Mouse (Mus musculus) embryonic facial prominence, embryonic 14.5 days (tissue): Measurements from ENCODE around the gene Pcnx3. TPM values are rescaled to one million over a fixed set of nuclear protein-coding genes. Genes with fewer than 3 reads are reported as not detected.

Experiments used
- ATAC-seq: fragments of 200-750 bp; cut with Nextera tagmentation; 2 replicates; pipeline ENCODE4 v1.8.0; 2017; ENCODE audit warnings: low read depth, moderate number of reproducible peaks, moderate TSS enrichment
- DNase-seq: peaks from one replicate; pipeline ENCODE4 v3.0.0-alpha.2; 2015; ENCODE audit warnings: low spot score
- H3K27ac ChIP-seq: fragments of 300-500 bp; sonication (generic); replicated peaks from 2 replicates; pipeline ENCODE4 v1.5.1; 2014; ENCODE audit warnings: low read depth, mild to moderate bottlenecking, low read length, moderate library complexity
- H3K27me3 ChIP-seq: fragments of 300-500 bp; sonication (generic); replicated peaks from 2 replicates; pipeline ENCODE4 v1.6.1; 2014; ENCODE audit warnings: low read length; ENCODE audit not compliant: control insufficient read depth, insufficient read depth
- H3K36me3 ChIP-seq: fragments of 300-500 bp; sonication (generic); 2 replicates; pipeline ENCODE4 v1.6.1; 2014; ENCODE audit warnings: low read length, mixed read lengths; ENCODE audit not compliant: control insufficient read depth, insufficient read depth
- H3K4me1 ChIP-seq: fragments of 300-500 bp; sonication (generic); 2 replicates; pipeline ENCODE4 v1.6.1; 2014; ENCODE audit warnings: antibody characterized with exemption, low read length; ENCODE audit not compliant: control insufficient read depth, insufficient read depth
- H3K4me2 ChIP-seq: fragments of 300-500 bp; sonication (generic); 2 replicates; pipeline ENCODE4 v1.6.1; 2014; ENCODE audit warnings: low read depth, mild to moderate bottlenecking, low read length, moderate library complexity, mixed read lengths
- H3K4me3 ChIP-seq: fragments of 300-500 bp; sonication (generic); 2 replicates; pipeline ENCODE4 v1.5.1; 2014; ENCODE audit warnings: low read depth, mild to moderate bottlenecking, low read length
- H3K9ac ChIP-seq: fragments of 300-500 bp; sonication (generic); 2 replicates; pipeline ENCODE4 v1.6.1; 2014; ENCODE audit warnings: low read depth, mild to moderate bottlenecking, low read length, moderate library complexity, mixed read lengths
- H3K9me3 ChIP-seq: fragments of 300-500 bp; sonication (generic); 2 replicates; pipeline ENCODE4 v1.6.1; 2016; ENCODE audit warnings: low read length; ENCODE audit not compliant: control insufficient read depth
- WGBS: fragments of 180-500 bp; shearing (Covaris S2); extraction: QIAGEN DNeasy Blood & Tissue Kit; methylation state at CpG from one replicate; pipeline ENCODE4 v1.1.7; 2014; 5-methylcytosine and 5-hydroxymethylcytosine counted together
- polyA plus RNA-seq: library from polyadenylated mRNA; unstranded; fragments of >200 nt; fragmentation: Nextera tagmentation; extraction: Ambion mirVana; gene quantifications from 2 replicates; pipeline ENCODE4 v1.2.1, GENCODE M21; 2014

The Pcnx3 gene
- polyA plus RNA-seq, result 24.1 and 32.1 TPM in 2 replicates

GRCm38 (mm10) chr19:5688200-5689087 lies at the start of gene Pcnx3, which contains the start of gene Map3k11:
Gene Pcnx3, minus strand, starts transcription at chr19:5688908.
Gene Map3k11, plus strand, starts transcription at chr19:5688742.
- H3K4me2 ChIP-seq, result peak within 1 kb of the TSS; percentile 96
- peak within 1 kb of the TSS; percentile 88 for H3K4me3 ChIP-seq
- H3K9me3 ChIP-seq, result no peaks in the 10 kb centered on the region
- H3K4me1 ChIP-seq, result peaks cover 25% of the 10 kb centered on the region
- under 1% methylated on average over 50 of the region's 69 CpGs for WGBS
- DNase-seq, result peak; percentile 100
- peak within 1 kb of the TSS; percentile 90 for H3K9ac ChIP-seq
- peak within 1 kb of the TSS; percentile 97 for H3K27ac ChIP-seq
- peaks cover 53% of the 10 kb centered on the region for H3K36me3 ChIP-seq
- no peaks in the 10 kb centered on the region for H3K27me3 ChIP-seq
- peak; percentile 96 for ATAC-seq

DNA sequence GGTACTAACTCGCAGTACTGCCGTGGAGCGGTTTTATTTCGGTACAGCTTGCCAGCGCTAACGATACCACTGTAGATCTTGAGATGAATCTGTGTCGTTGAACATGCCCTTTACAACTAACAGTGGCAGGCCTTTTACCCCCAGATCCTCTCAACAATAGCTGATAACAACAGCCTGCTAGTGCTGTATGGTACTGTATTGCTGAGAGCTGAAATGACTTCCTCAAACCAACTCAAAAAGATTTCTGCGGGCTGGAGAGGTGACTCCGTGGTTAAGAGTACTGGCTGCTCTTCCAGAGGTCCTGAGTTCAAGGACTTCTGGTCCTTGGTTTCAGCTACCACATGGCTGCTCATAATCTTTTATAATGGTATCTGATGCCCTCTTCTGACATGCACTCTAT lies 45.6 kb upstream of the Pcnx3 start:
- Histone ChIP-seq H3K4me2 (no peak overlapping the region), H3K4me3 (no peak overlapping the region), H3K27ac (no peak overlapping the region), H3K9ac (no peak overlapping the region), H3K4me1 (0 out of 2 replicates have a peak, but pooled peaks cover 7% of the 10 kb centered on the region), H3K9me3 (no peaks in the 10 kb centered on the region), H3K27me3 (no peaks in the 10 kb centered on the region), H3K36me3 (peaks cover 5% of the 10 kb centered on the region; the same call in 1 of the 2 replicates)
- no peak for DNase-seq
- no peak for ATAC-seq
- WGBS, result 80% methylated on average over 9 of the region's 9 CpGs

GRCm38 (mm10) chr19:5731264-5731978 lies 42.7 kb upstream of the Pcnx3 start:
- DNase-seq (peak; percentile 98), ATAC-seq (peak; percentile 84)
- peaks cover 27% of the 10 kb centered on the region for H3K4me1 ChIP-seq
- H3K27ac ChIP-seq, result no peak overlapping the region; the same call in 1 of the 2 replicates
- under 1% methylated on average over 40 of the region's 47 CpGs for WGBS
- peak overlapping the region; percentile 93 for H3K4me2 ChIP-seq
- H3K9me3 ChIP-seq, result no peaks in the 10 kb centered on the region
- H3K36me3 ChIP-seq, result peaks cover 11% of the 10 kb centered on the region; the same call in 1 of the 2 replicates
- H3K27me3 ChIP-seq, result no peaks in the 10 kb centered on the region
- peak overlapping the region; percentile 98 for H3K4me3 ChIP-seq
- peak overlapping the region; percentile 73 for H3K9ac ChIP-seq

DNA sequence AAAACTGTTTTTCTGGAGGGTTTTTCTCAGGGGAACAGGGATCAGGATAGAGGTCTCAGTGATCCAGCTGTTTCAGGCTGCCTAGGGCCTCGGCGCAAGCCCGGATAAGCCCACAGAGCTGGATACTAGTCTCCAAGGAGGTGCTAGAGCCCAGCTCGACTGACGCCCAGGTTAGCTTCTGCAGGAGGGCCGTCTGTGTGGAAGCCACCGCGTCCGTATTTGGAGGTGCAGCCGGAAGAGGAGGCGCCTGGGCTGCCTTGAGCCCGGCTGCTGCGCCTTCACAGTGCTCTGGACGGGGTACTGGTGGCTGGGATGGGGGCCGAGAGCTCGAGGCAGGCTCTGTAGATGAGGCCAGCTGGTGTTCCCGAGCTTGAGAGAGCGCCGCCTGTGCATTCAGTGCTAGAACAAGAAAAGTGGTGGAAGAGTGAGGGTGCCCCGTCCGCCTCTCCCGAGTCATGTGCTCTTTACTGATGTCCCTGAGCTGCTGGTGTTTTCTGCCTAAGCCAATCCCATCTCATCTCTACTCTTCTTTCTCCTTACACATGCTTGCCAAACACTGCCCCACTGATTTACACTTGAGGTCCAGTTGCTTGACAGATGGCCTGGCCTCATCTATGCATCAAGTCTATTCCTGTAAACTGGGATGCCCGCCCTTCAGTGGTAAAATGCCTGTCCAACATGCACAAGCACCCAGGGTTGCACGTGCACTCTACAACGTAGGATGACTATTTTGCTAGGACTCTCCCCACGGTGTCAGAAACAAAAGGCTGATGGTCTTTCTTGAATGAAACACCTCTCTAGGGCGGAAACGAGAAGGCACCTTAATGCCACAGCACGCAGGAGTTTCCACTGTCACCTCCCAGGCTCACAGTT lies 41.8 kb upstream of the Pcnx3 start:
- ATAC-seq, result no peak
- Histone ChIP-seq H3K9ac (peak overlapping the region; percentile 73), H3K27ac (no peak overlapping the region), H3K4me1 (peaks cover 34% of the 10 kb centered on the region), H3K4me3 (peak overlapping the region; percentile 98), H3K9me3 (no peaks in the 10 kb centered on the region), H3K36me3 (peaks cover 11% of the 10 kb centered on the region; the same call in 1 of the 2 replicates), H3K27me3 (no peaks in the 10 kb centered on the region), H3K4me2 (peak overlapping the region; percentile 98)
- WGBS, result 72% methylated on average over 29 of the region's 29 CpGs
- no peak for DNase-seq

GRCm38 (mm10) chr19:5729444-5729815 lies 40.7 kb upstream of the Pcnx3 start, which contains the start of gene Fam89b:
Gene Fam89b, minus strand, starts transcription at chr19:5729653.
- ATAC-seq (peak; percentile 84), DNase-seq (peak; percentile 94)
- Histone ChIP-seq H3K36me3 (peaks cover 17% of the 10 kb centered on the region; the same call in 1 of the 2 replicates), H3K4me2 (peak within 1 kb of the TSS; percentile 98), H3K4me3 (peak within 1 kb of the TSS; percentile 98), H3K4me1 (peaks cover 38% of the 10 kb centered on the region), H3K9ac (peak within 1 kb of the TSS; percentile 99), H3K9me3 (no peaks in the 10 kb centered on the region), H3K27me3 (no peaks in the 10 kb centered on the region), H3K27ac (peak within 1 kb of the TSS; percentile 92)
- WGBS, result 0% methylated on average over 31 of the region's 37 CpGs

DNA sequence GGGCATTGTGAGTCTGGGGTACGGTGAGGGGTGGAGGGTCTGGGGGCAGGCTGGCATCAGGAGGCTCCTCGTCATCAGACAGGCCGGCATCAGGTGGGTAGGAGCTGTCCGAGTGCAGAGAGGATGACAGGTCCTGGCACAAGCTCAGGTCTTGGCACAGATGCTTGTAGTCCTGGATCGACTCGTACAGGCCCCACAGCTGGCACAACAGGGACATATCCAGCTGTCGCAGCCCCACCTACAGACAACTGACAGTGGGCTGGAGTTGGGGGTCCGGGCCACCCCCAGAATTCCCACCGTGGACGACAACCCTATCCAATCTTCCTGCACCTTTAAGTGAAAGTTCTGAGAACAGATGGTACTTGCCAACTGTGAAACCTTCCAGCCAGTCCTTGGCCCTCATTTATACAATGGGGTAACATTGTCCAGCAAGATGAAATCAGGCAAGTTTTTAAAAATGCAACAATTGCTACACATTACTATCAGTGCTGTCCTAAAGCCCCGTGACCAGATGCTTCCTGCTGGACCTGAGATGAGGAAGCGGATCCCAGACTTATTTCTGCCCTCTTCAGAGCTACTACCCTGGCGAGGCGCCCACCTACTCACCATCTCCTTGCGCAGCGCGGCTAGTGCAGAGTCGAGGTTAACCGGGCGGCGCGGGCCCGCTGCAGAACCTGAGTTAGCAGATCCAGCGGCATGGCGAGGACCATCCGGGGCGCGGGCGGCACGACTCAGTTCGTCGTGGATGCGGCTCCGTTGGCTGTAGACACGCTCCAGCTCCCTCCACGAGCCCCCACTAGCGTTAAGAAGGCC lies 40.1 kb upstream of the Pcnx3 start:
- peak; percentile 15 for ATAC-seq
- Histone ChIP-seq H3K27ac (peak overlapping the region; percentile 92), H3K36me3 (peaks cover 20% of the 10 kb centered on the region; the same call in 1 of the 2 replicates), H3K4me2 (peak overlapping the region; percentile 98), H3K9me3 (no peaks in the 10 kb centered on the region), H3K9ac (peak overlapping the region; percentile 99), H3K4me3 (peak overlapping the region; percentile 98), H3K27me3 (no peaks in the 10 kb centered on the region), H3K4me1 (peaks cover 38% of the 10 kb centered on the region)
- no peak for DNase-seq
- 13% methylated on average over 24 of the region's 37 CpGs for WGBS

- WGBS, result 3% methylated on average over 14 of the region's 14 CpGs
- Histone ChIP-seq H3K4me2 (peak overlapping the region; percentile 98), H3K4me1 (peaks cover 38% of the 10 kb centered on the region), H3K27me3 (no peaks in the 10 kb centered on the region), H3K4me3 (peak overlapping the region; percentile 98), H3K36me3 (peaks cover 29% of the 10 kb centered on the region; the same call in 1 of the 2 replicates), H3K9ac (peak overlapping the region; percentile 99), H3K27ac (peak overlapping the region; percentile 92), H3K9me3 (no peaks in the 10 kb centered on the region)
- peak; percentile 86 for DNase-seq
- ATAC-seq, result no peak; the same call in 1 of the 2 replicates
Observed at GRCm38 (mm10) chr19:5727701-5728100, 39.0 kb upstream of the Pcnx3 start.
